Mouse (Mus musculus) testis, postnatal 10 days (tissue): Measurements from ENCODE around the gene Eri3.

Experiments
- DNase-seq: peaks from one replicate; pipeline ENCODE4 v3.0.0; 2021; ENCODE audit warnings: low spot score

The Eri3 gene

GRCm38 (mm10) chr4:117577579-117577978 is 27.4 kb downstream of the Eri3 start:
- no peak for DNase-seq

- DNase-seq = no peak
Observed at GRCm38 (mm10) chr4:117581626-117582025, 31.5 kb downstream of the Eri3 start.

GRCm38 (mm10) chr4:117585995-117586394 is 35.8 kb downstream of the Eri3 start:
- DNase-seq = no peak

GRCm38 (mm10) chr4:117587447-117587846 is 37.3 kb downstream of the Eri3 start:
- DNase-seq = no peak

- DNase-seq = no peak
Observed at GRCm38 (mm10) chr4:117589081-117589660, 39.0 kb downstream of the Eri3 start.

GRCm38 (mm10) chr4:117590781-117591180 is 40.6 kb downstream of the Eri3 start:
- no peak for DNase-seq

GRCm38 (mm10) chr4:117592206-117592605 is 42.0 kb downstream of the Eri3 start:
- DNase-seq = no peak

GRCm38 (mm10) chr4:117595293-117595692 is 45.1 kb downstream of the Eri3 start:
- no peak for DNase-seq

GRCm38 (mm10) chr4:117599986-117600565 is 49.9 kb downstream of the Eri3 start:
- DNase-seq = no peak

GRCm38 (mm10) chr4:117601338-117601776 is 51.2 kb downstream of the Eri3 start:
- no peak for DNase-seq

- DNase-seq = no peak
Observed at GRCm38 (mm10) chr4:117605099-117605953, 55.2 kb downstream of the Eri3 start.

- no peak for DNase-seq
Observed at GRCm38 (mm10) chr4:117605954-117606227, 55.7 kb downstream of the Eri3 start.

- DNase-seq = no peak
Observed at GRCm38 (mm10) chr4:117606831-117607610, 56.9 kb downstream of the Eri3 start.

- DNase-seq = no peak
Observed at GRCm38 (mm10) chr4:117608265-117608664, 58.1 kb downstream of the Eri3 start.

- no peak for DNase-seq
Observed at GRCm38 (mm10) chr4:117609371-117610039, 59.3 kb downstream of the Eri3 start.

- DNase-seq = no peak
Observed at GRCm38 (mm10) chr4:117611385-117611784, 61.2 kb downstream of the Eri3 start.

GRCm38 (mm10) chr4:117611814-117612213 is 61.6 kb downstream of the Eri3 start:
- no peak for DNase-seq

- DNase-seq = no peak
Observed at GRCm38 (mm10) chr4:117612713-117613112, 62.5 kb downstream of the Eri3 start.

GRCm38 (mm10) chr4:117613153-117613773 is 63.1 kb downstream of the Eri3 start:
- no peak for DNase-seq

GRCm38 (mm10) chr4:117616600-117616999 is 66.4 kb downstream of the Eri3 start:
- DNase-seq = no peak

- no peak for DNase-seq
Observed at GRCm38 (mm10) chr4:117622270-117622669, 72.1 kb downstream of the Eri3 start.

GRCm38 (mm10) chr4:117623025-117623424 is 72.9 kb downstream of the Eri3 start:
- DNase-seq = no peak
